Mouse (Mus musculus) adrenal gland, adult 8-10 months (tissue): ENCODE data around the gene Sppl2c. TPM values are rescaled to one million over a fixed set of nuclear protein-coding genes. Genes with fewer than 3 reads are reported as not detected.

Experiments used
- DNase-seq: peaks from one replicate; pipeline ENCODE4 v3.0.0; 2022
- total RNA-seq, 4 experiments: library from RNA; stranded (reverse); gene quantifications; 2 replicates each; pipeline ENCODE4 v1.2.4; 2022

Gene Sppl2c
- total RNA-seq: not detected

DNA sequence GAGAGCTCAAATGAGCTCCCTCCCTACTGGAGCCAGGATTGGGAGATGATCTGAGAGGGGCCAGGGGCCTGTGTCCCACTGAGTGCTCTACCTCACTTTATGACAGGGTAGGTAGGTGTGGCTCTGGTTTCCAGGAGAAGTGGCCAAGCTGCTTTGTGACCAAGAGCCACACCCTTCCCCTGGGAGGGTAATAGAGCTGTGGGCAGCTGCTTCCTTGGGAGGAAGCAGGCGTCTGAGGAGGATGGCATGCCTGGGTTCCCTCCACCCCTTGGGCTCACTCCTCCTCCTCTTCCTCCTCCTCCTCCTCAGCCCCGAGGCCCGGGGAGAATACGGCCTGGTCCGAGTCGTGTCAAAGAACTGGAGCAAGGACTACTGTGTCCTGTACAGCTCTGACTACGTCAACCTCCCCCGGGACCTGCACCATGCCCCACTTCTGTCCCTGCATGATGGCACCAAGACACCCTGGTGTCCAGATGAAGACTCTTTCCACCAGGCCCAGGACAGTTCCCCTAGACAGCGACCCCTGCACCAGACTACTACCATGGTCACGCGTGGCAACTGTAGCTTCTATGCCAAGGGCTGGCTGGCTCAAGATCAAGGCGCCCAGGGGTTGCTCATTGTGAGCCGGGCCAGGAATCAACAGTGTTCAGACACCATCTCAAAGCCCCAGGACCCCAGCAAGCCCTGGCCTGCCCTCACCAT, at the start of gene Sppl2c:
Sppl2c (plus strand) TSS at position 193 of the 702 bp plus-strand sequence.
- DNase-seq: no peak

GRCm38 (mm10) chr11:104138976-104139375, 47.2 kb upstream of the Sppl2c start:
- DNase-seq: no peak

DNA sequence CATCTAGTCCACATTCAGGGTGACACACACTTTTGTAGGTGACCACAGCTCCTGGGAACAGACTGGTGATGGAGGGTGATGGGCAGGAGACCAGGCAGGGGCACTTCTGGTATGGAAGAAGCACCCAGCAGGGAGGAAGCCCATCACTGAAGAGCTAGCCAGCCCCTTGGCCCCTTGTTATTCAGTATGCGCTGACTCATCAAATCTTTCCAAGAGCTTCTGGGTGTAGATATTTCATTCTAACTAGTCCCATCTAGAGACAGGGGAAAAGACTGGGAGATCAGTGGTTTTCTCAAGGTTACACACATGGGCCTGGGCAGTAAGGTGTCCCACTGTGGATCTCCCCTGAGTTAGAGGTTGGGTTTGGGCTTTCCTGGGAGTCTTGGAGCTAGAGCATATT, 41.2 kb upstream of the Sppl2c start:
- DNase-seq: no peak

GRCm38 (mm10) chr11:104148787-104149186, 37.3 kb upstream of the Sppl2c start:
- no peak for DNase-seq

DNA sequence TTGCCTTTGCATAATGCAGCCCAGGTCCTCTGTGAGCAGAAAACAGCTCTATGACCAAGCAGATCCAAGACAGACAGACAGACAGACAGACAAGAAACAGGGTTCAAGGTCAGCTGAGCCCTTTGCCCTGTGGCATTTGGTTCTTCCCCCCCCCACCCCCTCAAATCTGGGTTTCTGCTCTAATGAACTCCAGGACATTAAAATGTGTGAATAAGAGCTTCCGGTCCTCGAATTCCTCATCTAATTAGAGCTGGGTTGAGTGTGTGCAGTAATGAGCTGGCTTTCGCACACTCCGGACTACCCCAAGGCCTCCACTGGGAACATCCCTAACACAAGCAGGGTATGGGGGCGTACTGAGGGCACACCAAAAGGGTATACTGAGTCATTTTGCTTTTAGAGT, 35.2 kb upstream of the Sppl2c start:
- DNase-seq: no peak

DNA sequence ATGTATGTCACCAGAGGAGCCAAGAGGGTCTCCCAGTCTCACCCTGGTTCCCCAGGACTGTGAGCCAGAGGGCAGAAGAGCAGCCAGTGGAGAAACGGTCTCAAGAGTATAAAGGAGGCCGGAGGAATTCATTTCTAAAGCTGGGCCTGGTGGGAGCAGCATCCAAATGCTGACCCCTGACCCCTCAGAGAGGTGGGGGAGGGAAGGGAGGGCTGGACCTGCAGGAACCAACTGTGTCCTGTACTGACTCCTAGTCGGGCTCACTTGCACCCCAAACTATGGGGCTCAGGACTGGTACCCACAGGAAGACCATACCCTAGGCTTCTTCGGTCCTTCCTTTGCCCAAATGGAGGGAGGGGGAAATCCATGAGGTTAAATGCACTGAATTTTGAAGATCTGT, 31.8 kb upstream of the Sppl2c start:
- DNase-seq: no peak

DNA sequence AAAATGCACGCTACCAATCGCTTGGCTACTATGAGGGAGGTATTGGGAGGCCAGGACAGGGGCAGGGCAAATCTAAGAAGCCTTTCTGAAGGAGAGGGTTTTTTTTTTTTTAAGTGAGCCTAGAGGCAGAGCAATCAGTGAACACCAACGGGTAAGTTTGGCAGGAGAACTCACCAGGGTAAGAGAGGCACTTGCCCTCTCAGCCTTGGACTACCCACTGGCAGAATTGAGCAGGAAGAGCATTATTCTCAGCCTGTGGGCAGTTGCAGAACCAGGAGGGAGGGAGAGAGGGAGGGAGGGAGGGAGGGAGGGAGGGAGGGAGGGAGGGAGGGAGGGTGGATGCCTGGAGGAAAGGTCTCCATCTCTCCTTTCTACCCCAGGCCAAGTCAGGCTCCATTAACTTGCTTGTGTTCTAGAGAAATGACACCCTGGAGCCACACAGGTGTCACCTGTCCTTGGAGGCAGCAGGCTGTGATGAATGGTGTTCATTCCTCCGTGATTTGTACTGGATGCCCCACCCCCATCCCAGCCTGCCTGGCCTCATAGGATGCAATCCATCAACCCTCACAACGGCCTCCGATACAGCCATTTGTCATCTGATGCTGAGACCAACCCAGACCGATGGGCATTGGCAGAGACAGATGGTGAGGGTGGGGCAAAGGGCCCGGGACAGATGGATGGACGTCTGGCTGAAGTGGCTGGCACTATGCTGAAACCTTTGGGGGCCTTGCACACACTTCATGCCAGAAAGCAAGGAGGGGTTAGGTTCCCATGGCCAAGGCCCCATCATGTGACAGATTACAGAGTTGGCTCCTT, 31.1 kb upstream of the Sppl2c start:
- DNase-seq: no peak

GRCm38 (mm10) chr11:104155899-104156298, 30.2 kb upstream of the Sppl2c start:
- DNase-seq: no peak

GRCm38 (mm10) chr11:104156391-104156790, 29.7 kb upstream of the Sppl2c start:
- DNase-seq: no peak

DNA sequence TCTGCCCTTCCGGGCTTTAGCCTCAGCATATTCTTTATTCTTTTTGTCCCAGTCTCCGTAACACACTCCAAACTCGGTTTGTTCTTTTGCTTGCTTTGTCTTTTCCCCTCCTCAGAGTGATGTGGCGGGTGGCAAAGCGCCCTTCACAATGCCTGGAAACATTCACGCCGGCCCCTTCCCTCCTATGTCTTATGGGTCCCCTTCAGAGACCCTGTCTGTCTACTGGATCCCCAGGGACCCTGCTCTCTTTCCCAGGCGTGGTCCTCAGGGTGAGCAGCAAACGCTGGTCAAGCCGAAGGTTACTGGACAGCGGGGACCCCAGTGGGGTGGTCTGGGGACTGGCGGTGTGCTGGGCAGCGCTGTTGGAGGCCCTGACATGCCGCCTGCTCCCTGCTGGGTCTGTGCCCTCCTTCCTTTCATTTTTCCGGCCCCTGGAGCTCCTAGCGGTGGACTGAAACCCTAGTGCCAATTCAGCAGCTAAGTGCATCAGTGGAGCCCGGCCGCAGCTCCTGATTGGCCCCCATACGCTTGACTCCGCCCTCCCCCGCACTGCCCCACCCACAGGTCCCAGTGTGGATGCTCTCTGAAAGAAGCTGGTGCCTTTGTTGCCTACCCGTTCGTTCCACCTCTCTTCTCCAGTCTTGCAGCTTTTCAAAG, 28.4 kb upstream of the Sppl2c start:
- peak; percentile 43 for DNase-seq

GRCm38 (mm10) chr11:104158260-104158907, 27.7 kb upstream of the Sppl2c start:
- DNase-seq: no peak

DNA sequence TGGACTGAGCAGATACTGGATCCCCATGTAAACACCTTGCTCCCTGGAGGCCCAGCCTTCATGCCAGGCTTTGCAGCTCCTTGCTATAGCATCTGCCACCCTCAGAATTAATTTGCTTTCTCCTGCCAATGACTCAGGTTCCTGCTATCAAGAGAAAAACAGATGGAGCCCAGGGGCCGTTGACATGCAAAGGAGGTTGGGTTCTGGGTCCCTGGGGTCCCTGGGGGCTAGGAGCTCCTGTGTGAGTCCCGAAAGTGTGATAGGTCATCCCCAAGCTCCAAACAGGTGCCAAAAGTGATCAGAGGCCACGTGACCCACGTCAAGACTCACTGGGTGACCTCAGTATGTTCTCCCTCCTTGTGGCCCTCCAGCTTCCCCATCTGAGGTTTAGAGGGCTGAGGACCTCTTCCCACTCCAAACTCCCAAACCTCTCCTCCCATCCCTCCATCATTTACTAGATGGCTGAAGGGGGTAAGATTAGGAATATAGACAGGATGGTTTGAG, 26.3 kb upstream of the Sppl2c start:
- DNase-seq: no peak

DNA sequence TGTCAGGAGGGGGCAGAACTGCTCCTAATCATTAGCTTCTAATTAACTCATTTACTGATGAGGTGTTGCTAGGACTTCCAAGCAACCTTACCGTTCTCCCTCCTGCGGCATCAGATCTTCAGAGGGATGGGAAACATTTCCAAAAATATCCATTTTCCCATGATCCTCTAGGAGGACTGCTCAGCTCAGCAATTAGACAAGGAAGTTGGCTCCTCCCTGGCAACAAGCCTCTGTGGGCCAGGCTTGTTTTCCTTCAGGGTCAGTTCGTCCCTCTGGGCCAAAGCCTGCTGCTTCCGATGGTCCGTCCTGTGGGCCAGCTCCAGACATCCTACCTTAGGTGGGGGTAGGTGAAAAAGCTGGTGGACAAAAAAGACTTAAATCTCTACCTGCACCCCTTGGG, 25.0 kb upstream of the Sppl2c start:
- DNase-seq: no peak

DNA sequence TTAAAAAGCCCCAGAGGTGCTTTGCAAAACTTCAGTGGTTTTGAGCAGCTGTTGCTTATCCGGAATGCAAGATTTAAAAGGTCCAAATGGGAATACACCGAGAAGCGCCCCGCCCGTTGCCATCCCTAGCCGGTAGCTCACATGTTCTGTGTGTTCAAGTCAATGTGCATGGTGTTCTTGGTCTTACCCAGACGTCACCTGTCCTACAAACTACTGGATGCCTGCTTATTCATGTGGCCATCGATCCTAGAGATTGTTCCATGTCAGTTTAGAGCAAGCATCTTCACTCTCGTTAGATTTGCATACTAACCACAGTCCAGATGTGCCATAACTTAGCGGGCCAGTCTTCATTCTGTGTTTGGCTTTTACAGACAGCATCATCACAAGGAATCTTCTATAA, 21.9 kb upstream of the Sppl2c start:
- DNase-seq: no peak

DNA sequence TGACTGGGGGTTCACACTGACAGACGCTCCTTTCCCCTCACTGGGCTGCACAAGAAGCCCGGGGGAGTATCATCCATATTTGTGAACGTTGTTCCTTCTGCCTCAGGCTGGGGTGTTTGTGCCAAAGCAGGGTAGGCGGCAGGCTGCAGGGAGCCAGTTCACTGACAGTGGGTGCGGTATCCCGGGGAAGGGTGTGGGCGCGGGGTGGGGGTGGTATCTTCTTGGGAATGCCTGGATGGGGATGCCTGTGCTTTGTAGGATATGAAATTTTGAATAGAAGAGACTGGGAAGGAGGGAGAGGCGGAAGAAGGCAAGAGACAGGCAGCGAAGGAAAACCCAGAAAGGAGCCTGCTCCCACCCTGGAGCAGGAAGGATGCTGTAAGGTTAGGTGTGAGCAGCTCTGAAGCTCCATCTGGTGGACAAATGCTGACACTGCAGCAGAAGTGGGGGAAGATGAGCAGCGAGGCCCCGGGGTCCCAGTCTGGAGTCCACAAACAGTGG, 14.8 kb upstream of the Sppl2c start:
- no peak for DNase-seq

- DNase-seq: no peak
These were observed 7.2 kb upstream of the Sppl2c start for GRCm38 (mm10) chr11:104178893-104179292.

DNA sequence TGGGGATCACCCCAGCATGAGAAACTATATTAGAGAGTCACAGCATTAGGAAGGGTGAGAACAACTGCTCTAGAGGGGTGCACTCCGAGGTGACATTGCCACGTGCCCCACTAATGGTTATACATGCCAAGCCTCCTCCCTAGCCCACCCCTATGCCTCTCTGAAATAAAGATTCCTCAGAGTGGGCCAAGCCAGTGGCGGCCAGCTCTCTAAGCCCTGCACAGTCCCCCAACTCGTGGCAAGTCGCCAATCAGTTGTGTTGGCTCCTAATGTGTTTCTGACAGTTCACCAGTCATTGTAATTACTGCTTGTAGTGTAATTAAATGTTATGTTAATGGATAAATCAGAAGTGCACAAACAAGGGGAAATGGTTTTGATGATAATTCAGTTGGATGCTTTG, 6.3 kb upstream of the Sppl2c start:
- no peak for DNase-seq

GRCm38 (mm10) chr11:104182141-104182540, 4.0 kb upstream of the Sppl2c start:
- DNase-seq: no peak

DNA sequence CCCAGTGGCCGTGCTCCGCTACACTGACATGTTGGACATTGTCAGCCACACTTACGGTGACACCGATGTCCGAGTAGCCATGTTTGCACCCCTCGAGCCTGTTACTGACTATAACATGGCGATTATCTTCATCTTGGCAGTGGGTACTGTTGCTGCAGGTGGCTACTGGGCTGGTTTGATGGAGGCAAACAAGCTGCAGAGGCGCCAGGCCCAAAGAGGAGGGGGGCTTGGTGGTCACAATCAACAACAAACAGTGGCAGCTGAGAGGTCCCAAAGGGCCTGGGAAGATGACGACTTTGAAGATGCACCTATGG, 667 bp downstream of the Sppl2c start:
- DNase-seq: no peak

DNA sequence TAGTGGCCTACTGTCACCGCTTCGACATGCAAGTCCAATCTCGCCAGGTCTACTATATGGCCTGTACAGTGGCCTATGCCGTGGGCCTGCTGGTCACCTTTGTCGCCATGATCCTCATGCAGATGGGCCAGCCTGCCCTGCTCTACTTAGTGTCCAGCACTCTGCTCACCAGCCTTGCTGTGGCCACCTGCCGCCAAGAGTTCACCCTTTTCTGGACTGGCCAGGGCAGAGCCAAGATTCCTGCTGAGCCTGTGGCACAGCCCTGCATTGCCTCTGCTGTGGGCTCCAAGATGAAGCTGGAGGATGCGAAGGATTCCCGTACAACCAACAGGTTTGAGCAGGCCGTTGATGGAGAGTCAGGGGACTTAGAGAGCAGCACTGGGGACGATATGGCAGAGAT, 1.6 kb downstream of the Sppl2c start:
- DNase-seq: no peak

- no peak for DNase-seq
These were observed 3.9 kb downstream of the Sppl2c start for GRCm38 (mm10) chr11:104190008-104190407.

GRCm38 (mm10) chr11:104195382-104195781, 9.3 kb downstream of the Sppl2c start:
- DNase-seq: no peak

DNA sequence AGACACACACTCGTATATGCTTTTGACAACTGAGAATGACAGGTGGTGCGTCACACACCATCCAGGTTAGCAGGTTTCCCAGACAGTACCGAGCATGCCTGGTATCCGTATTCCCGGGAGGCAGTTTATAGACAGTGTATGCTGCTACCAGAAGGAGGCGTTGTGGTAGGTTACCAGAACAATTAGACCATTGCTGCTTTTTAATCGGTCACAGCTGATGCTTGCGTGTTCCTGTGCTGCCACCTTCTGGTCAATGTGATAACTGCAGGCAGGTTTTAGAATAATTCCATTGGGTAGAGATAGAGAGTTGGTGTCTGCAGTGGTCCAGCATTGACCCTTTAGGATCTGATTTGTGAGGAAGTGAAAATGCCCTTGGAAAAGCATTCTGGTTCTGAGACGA, 9.7 kb downstream of the Sppl2c start:
- peak; percentile 45 for DNase-seq
